Mouse (Mus musculus) ovary, adult 18-20 months (tissue): ENCODE measurements around the gene Mindy2.
A peak's percentile ranks its signal among the peaks of the same experiment; 100 is the strongest.

Experiments used
- DNase-seq: peaks from one replicate; pipeline ENCODE4 v3.0.0; 2022; ENCODE audit warnings: low spot score, mixed read lengths

The Mindy2 gene

GRCm38 (mm10) chr9:70657013-70657967 is at the start of gene Mindy2:
Mindy2 (minus strand) TSS chr9:70657174.
- peak; percentile 96 for DNase-seq

GRCm38 (mm10) chr9:70706444-70706843 is 49.5 kb upstream of the Mindy2 start:
- DNase-seq, result no peak

GRCm38 (mm10) chr9:70703597-70704203 is 46.7 kb upstream of the Mindy2 start:
- no peak for DNase-seq

GRCm38 (mm10) chr9:70698090-70698489 is 41.1 kb upstream of the Mindy2 start:
- DNase-seq, result no peak

DNA sequence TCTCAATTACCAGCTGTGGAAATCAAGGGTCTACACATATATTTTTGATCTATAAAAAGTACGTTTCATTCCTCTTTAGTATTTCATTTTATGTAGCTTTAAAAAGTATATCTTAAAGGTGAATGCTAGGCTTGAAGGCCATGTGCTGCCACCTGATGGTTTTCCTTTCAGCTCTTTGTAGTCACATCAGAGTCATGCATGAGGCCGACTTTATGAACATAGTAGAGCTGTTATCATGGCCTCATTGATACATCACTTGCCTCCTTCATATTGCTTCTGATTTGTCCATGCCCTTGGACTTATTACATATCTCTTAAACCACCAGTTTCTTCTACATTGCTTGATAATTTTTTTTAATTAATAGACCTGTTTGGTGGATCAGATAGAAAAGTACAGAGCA is 38.7 kb upstream of the Mindy2 start:
- DNase-seq, result no peak

DNA sequence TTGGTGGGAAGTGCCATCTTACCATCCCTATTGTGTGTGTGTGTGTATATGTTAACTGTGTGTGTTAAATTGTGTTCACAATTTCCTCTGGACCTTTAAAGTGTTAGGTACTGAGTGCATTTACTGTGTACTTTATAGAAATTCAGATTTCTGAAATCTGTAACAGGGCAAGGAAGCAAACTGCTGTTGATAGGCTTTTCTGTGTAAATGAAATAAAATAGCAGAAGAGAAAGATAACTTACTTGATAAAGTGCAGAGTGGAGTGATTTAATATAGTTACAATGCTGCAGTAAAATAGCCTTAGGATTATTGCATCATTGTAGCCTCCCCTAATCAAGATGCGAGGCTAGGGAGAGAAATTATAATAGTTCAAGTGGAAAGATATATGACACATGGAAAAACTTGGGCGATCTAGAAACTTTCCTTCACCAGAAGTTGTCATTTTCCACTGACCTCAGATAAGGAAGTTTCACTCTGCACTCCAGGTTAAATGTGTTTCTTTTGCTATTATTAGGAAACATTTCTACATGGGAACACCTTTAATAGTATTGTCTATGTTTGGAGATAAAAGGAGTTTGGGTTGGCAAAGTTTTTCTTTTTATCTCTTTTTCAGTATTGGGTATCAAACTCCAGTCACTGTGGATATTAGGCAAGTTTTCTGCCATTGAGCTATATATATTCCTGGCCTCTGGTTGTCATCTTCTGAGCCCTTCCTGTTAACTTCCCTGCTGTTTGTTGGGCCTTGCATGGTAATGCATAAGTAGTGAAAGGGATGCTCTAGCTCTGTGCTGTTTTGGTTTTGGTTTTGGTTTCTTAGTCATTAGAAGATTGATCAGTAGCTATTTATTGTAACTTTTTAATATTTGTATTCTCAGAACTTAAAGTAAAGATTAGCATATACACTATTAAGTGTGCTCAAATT is 35.1 kb upstream of the Mindy2 start:
- DNase-seq, result no peak

DNA sequence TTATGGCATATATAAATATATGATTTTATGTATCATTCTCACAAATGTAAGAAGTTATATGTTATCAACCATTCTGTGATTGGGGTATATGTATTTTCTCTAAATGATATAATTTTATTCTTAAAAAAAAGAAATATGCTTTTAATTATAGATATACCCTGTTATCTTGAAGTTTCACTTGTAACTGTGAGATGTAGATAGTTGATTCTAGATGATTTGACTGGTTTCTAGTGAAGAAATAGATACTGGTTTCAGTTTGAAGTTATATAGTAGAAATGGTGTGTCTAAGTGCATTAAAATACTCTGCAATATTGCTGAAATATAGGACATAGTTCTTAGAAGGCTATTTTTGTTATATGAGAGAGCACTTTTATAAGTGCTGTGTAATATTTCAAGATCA is 33.6 kb upstream of the Mindy2 start:
- no peak for DNase-seq

DNA sequence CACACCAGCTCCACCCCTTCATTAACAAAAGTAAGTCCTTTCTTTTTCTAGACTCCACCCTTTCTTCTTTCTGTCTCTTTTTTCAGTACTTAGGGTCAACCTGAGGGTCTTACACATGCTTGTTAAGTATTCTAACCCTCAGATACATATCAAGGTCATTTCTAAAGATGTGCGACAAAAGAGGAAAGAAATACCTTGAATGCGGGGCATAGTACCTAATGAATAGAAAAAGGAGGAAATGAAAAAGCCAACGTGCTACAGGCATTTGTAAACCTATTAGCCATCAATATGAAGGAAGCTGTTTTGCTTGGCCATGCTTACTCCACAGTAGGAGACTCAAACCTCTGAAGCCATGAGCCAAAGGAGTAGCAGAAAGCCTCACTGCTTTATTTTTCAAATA is 33.0 kb upstream of the Mindy2 start:
- DNase-seq, result no peak

DNA sequence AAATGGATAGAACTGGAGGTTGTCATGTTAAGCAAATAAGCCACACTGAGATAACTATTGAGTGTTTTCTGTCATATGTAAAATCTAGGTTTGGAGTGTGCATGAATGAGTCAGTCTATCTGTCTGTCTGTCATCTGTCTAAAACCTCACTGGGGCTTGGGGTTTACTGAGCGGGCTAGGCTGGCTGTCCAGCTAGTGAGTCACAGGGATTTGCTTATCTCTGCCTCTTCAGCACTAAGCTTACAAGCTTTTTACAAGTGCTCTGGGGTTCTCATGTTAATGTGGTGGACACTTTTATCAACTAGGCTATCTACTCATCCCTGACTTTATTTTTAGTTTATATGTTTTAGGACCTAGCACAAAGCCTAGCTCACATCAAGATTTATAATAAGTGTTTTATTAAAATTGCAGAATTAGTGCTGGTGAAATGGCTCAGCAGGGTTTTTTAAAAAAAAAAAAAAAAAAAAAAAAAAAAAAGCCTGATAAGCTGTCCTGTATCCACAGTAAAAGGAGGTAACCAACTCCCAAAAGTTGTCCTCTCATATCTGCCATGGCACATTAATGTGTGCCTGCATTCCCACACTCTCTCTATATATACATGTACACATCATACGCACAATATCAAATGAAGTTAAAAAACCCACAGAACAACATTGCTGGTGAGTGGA is 31.5 kb upstream of the Mindy2 start:
- DNase-seq, result no peak

GRCm38 (mm10) chr9:70682202-70682601 is 25.2 kb upstream of the Mindy2 start:
- no peak for DNase-seq

DNA sequence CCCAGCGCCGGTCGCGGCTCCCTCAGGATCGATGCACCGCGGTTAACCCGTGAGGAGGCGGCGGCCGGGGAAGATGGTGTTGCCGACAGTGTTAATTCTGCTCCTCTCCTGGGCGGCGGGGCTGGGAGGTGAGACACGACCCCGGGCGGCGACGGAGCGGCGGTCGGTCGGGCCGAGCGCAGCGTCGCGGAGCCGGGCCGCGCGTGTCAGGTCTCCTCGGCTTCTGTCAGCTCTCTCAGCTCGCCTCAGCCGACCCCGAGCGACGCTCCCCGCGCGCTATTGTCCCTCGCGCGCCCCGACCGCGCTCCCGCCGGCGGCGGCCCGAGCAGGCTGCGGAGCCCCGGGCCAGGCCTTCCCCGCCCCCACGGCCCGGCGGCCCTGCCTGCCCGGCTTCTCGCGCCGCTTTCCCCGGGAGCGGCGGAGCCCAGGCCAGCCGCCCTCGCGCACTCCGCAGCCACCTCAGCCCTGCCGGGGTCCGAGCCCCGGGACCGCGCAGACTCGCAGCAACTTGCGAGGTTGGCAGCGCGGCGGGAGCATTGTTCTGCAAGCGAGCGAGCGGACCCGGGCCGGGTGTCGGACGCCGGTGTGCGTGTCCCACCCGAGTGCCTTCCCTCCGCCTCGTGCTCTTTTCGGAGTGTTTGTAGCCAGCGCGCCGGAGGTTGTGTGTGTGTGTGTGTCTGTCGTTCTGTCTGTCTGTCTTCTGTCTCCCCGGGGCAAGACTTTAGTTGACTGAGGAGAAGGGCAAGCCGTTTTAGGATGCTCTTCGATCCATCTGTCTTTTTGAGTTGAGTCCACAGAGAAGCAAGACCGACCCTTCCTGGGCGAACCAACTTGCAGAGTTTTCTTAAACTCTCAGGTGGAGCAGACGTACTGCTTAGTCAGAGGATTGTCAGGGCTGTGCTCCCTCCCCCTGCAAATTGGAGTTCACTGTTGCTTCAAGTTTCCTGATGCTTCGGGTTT is 22.4 kb upstream of the Mindy2 start:
- peak; percentile 8 for DNase-seq

GRCm38 (mm10) chr9:70678682-70679131 is 21.7 kb upstream of the Mindy2 start, which contains the start of gene Adam10:
Adam10 (plus strand) TSS chr9:70678997.
- DNase-seq, result peak; percentile 99

- DNase-seq, result no peak
Measured at GRCm38 (mm10) chr9:70675961-70676360, 19.0 kb upstream of the Mindy2 start.

DNA sequence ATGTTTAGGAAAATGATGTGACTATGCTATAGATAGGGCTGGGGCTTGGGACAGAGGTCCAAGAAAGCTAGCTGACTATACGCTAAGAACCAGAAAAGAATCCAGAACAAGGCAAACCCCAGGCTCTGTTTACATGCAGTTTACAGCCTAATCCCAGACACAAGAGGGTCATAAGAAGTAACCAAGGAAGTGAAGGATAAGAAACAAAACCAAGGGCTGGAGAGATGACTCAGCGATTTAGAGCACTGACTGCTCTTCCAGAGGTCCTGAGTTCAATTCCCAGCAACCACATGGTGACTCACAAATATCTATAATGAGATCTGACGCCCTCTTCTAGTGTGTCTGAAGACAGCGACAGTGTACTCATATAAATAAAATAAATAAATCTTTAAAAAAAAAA is 18.1 kb upstream of the Mindy2 start:
- no peak for DNase-seq

DNA sequence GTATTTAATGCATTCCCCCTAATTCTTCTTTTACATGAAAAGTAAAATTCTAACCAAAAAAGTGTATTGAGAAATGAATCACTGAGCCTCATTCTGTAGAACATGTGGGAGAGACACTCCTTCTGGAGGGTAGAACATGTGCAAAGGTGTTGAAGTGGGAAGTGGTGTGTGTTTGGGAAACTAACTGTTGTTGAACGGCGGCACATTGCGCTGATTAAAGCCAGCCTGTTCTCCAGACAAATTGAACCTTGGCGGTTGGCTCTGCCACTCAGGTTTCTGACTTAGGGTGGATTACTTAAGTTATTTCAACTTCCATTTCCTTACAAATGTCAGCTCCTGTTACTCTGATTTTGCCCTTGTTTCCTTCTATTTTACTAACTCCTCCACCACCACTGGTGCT is 16.7 kb upstream of the Mindy2 start:
- DNase-seq, result no peak

- no peak for DNase-seq
Measured at GRCm38 (mm10) chr9:70671772-70672579, 15.0 kb upstream of the Mindy2 start.

DNA sequence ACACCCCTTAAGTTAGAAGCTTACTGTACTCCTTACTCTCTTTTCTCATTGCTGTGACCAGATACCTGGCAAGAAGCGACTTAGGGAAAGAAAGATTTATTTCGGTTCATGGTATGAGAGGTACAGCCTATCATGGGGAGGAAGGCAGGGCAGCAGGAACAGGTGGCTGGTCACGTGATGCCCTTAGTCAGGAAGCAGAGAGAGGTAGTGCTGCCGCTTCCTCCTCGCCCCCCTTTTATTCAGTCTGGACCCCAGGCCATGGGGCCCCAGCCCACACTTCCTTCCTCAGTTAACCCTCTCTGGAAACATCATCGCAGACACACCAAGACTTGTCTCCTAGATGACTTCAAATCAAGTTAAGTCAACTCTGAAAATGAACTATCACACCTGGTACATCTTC is 14.3 kb upstream of the Mindy2 start:
- no peak for DNase-seq

- no peak for DNase-seq
Measured at GRCm38 (mm10) chr9:70670381-70670780, 13.4 kb upstream of the Mindy2 start.

DNA sequence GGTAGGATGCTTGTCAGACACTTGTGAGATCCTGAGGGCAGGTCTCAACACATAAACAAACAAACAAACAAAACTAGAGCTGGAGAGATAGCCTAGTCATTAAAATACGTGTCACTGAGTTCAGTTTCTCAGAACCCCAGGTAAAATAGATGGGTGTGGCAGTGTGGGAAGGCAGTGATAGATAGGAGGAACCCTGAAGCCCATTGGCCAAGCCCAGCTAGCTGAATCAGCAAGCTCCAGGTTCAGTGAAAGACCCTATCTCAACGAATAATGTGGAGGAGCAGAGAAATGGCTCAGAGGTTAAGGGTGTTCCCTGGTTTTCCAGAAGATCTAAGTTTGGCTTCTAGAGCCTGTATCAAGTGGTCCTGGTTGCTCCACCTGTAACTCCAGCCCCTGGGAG is 12.2 kb upstream of the Mindy2 start:
- DNase-seq, result no peak

DNA sequence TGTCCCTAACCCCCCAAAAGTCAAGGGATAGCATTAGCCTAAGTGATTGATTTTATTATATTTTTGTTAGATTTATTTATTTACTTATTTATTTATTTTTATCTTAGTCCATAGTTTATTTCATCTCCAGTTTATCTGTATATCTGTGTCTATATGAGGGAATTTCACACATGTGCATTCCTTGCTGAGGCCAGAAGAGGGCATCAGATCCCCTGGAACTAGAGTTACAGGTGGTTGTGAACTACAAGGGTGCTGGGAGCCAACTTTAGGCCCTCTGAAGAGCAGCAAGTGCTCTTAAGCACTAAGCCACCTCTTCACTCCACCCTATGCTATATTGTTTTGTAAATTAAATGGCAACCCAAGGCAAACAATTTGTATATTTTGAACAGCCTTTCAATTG is 11.1 kb upstream of the Mindy2 start:
- no peak for DNase-seq
